Mouse (Mus musculus) kidney, adult 2 months (tissue): ENCODE measurements around the gene Pde8b.

Experiments used
- CTCF ChIP-seq: fragments of 200-500 bp; conservative IDR thresholded peaks from 2 replicates; pipeline ENCODE4 v1.5.1; 2011; ENCODE audit warnings: low read depth, mild to moderate bottlenecking, control low read depth, low read length, moderate library complexity, mixed read lengths; ENCODE audit not compliant: insufficient read depth, insufficient read length
- POLR2A ChIP-seq: fragments of 200-500 bp; IDR thresholded peaks from one replicate; pipeline ENCODE4 v1.6.1; 2011; ENCODE audit warnings: low read depth, low read length, control low read depth

- TF ChIP-seq POLR2A, result no peak
- TF ChIP-seq CTCF, result no peak
Measured at GRCm38 (mm10) chr13:95019345-95019744, 230.8 kb downstream of the Pde8b start.
